Mouse (Mus musculus) kidney, embryonic 15.5 days (tissue): ENCODE measurements around the gene Sec14l5. TPM values are rescaled to one million over a fixed set of nuclear protein-coding genes. Genes with fewer than 3 reads are reported as not detected.

Experiments used
- ATAC-seq: fragments of 200-750 bp; cut with Nextera tagmentation; replicated peaks from 2 replicates; pipeline ENCODE4 v1.8.0; 2017; ENCODE audit warnings: moderate TSS enrichment; ENCODE audit not compliant: low FRiP score
- H3K27ac ChIP-seq: fragments of 300-500 bp; sonication (generic); 2 replicates; pipeline ENCODE4 v1.5.1; 2015; ENCODE audit warnings: mild to moderate bottlenecking, inconsistent platforms
- H3K27me3 ChIP-seq: fragments of 300-500 bp; sonication (generic); 2 replicates; pipeline ENCODE4 v1.6.1; 2015; ENCODE audit warnings: inconsistent platforms
- H3K36me3 ChIP-seq: fragments of 300-500 bp; sonication (generic); 2 replicates; pipeline ENCODE4 v1.6.1; 2015; ENCODE audit warnings: inconsistent platforms
- H3K4me1 ChIP-seq: fragments of 300-500 bp; sonication (generic); 2 replicates; pipeline ENCODE4 v1.6.1; 2015; ENCODE audit warnings: inconsistent platforms
- H3K4me2 ChIP-seq: fragments of 300-500 bp; sonication (generic); 2 replicates; pipeline ENCODE4 v1.6.1; 2015; ENCODE audit warnings: moderate library complexity, mild to moderate bottlenecking, inconsistent platforms
- H3K4me3 ChIP-seq: fragments of 300-500 bp; sonication (generic); replicated peaks from 2 replicates; pipeline ENCODE4 v1.5.1; 2015; ENCODE audit warnings: mild to moderate bottlenecking, inconsistent platforms
- H3K9ac ChIP-seq: fragments of 300-500 bp; sonication (generic); 2 replicates; pipeline ENCODE4 v1.6.1; 2015; ENCODE audit warnings: mild to moderate bottlenecking, inconsistent platforms
- H3K9me3 ChIP-seq: fragments of 300-500 bp; sonication (generic); replicated peaks from 2 replicates; pipeline ENCODE4 v1.6.1; 2016; ENCODE audit warnings: inconsistent platforms
- WGBS: fragments of 180-500 bp; shearing (Covaris S2); methylation state at CpG from one replicate; pipeline ENCODE4 v1.1.7; 2015; ENCODE audit warnings: mixed read lengths; 5-methylcytosine and 5-hydroxymethylcytosine counted together
- polyA plus RNA-seq: library from polyadenylated mRNA; unstranded; fragments of >200 nt; fragmentation: Nextera tagmentation; extraction: Ambion mirVana; gene quantifications from 2 replicates; pipeline ENCODE4 v1.2.1, GENCODE M21; 2015

The Sec14l5 gene
- polyA plus RNA-seq, 1 experiment from 2014 or later: 0.09 TPM

- no peaks in the 10 kb centered on the region for H3K36me3 ChIP-seq
- no peak overlapping the region for H3K4me3 ChIP-seq
- H3K9me3 ChIP-seq: no peaks in the 10 kb centered on the region
- 48% methylated on average over 2 of the region's 2 CpGs for WGBS
- H3K4me2 ChIP-seq: no peak overlapping the region
- ATAC-seq: no peak
- H3K9ac ChIP-seq: no peak overlapping the region
- H3K4me1 ChIP-seq: no peaks in the 10 kb centered on the region
- no peak overlapping the region for H3K27ac ChIP-seq
- no peaks in the 10 kb centered on the region for H3K27me3 ChIP-seq
Measured at GRCm38 (mm10) chr16:5156495-5156894, 9.6 kb downstream of the Sec14l5 start.

- Histone ChIP-seq H3K4me3 (no peak overlapping the region), H3K36me3 (no peaks in the 10 kb centered on the region), H3K4me2 (no peak overlapping the region), H3K4me1 (no peaks in the 10 kb centered on the region), H3K9ac (no peak overlapping the region), H3K9me3 (no peaks in the 10 kb centered on the region), H3K27me3 (no peaks in the 10 kb centered on the region), H3K27ac (no peak overlapping the region)
- 84% methylated on average over 3 of the region's 3 CpGs for WGBS
- ATAC-seq: no peak
Measured at GRCm38 (mm10) chr16:5157113-5157512, 10.2 kb downstream of the Sec14l5 start.

- no peaks in the 10 kb centered on the region for H3K9me3 ChIP-seq
- no peak for ATAC-seq
- no peak overlapping the region for H3K27ac ChIP-seq
- H3K36me3 ChIP-seq: no peaks in the 10 kb centered on the region
- H3K27me3 ChIP-seq: peaks cover 3% of the 10 kb centered on the region; the same call in 1 of the 2 replicates
- no peaks in the 10 kb centered on the region for H3K4me1 ChIP-seq
- H3K4me2 ChIP-seq: no peak overlapping the region
- no peak overlapping the region for H3K9ac ChIP-seq
- WGBS: 66% methylated on average over 8 of the region's 8 CpGs
- no peak overlapping the region for H3K4me3 ChIP-seq
Measured at GRCm38 (mm10) chr16:5159248-5159647, 12.3 kb downstream of the Sec14l5 start.

- Histone ChIP-seq H3K4me3 (no peak overlapping the region), H3K4me1 (no peaks in the 10 kb centered on the region), H3K27me3 (peaks cover 3% of the 10 kb centered on the region; the same call in 1 of the 2 replicates), H3K36me3 (no peaks in the 10 kb centered on the region), H3K27ac (no peak overlapping the region), H3K9me3 (no peaks in the 10 kb centered on the region), H3K4me2 (no peak overlapping the region), H3K9ac (no peak overlapping the region)
- WGBS: 54% methylated on average over 6 of the region's 6 CpGs
- ATAC-seq: no peak
Measured at GRCm38 (mm10) chr16:5164327-5164726, 17.4 kb downstream of the Sec14l5 start.

GRCm38 (mm10) chr16:5168038-5168437 lies 21.1 kb downstream of the Sec14l5 start:
- Histone ChIP-seq H3K4me1 (no peaks in the 10 kb centered on the region), H3K9ac (no peak overlapping the region), H3K27me3 (no peaks in the 10 kb centered on the region), H3K36me3 (no peaks in the 10 kb centered on the region), H3K4me2 (no peak overlapping the region), H3K27ac (no peak overlapping the region), H3K9me3 (no peaks in the 10 kb centered on the region), H3K4me3 (no peak overlapping the region)
- 80% methylated on average over 2 of the region's 2 CpGs for WGBS
- no peak for ATAC-seq

GRCm38 (mm10) chr16:5168829-5169228 lies 21.9 kb downstream of the Sec14l5 start:
- H3K27me3 ChIP-seq: no peaks in the 10 kb centered on the region
- 61% methylated on average over 5 of the region's 5 CpGs for WGBS
- H3K4me3 ChIP-seq: no peak overlapping the region
- H3K9me3 ChIP-seq: no peaks in the 10 kb centered on the region
- no peaks in the 10 kb centered on the region for H3K36me3 ChIP-seq
- no peak overlapping the region for H3K9ac ChIP-seq
- no peak overlapping the region for H3K27ac ChIP-seq
- no peak for ATAC-seq
- no peak overlapping the region for H3K4me2 ChIP-seq
- no peaks in the 10 kb centered on the region for H3K4me1 ChIP-seq

- 87% methylated on average over 6 of the region's 6 CpGs for WGBS
- H3K36me3 ChIP-seq: no peaks in the 10 kb centered on the region
- H3K4me3 ChIP-seq: no peak overlapping the region
- no peaks in the 10 kb centered on the region for H3K4me1 ChIP-seq
- no peak overlapping the region for H3K4me2 ChIP-seq
- no peaks in the 10 kb centered on the region for H3K9me3 ChIP-seq
- ATAC-seq: no peak
- H3K9ac ChIP-seq: no peak overlapping the region
- H3K27ac ChIP-seq: no peak overlapping the region
- H3K27me3 ChIP-seq: no peaks in the 10 kb centered on the region
Measured at GRCm38 (mm10) chr16:5172636-5173035, 25.7 kb downstream of the Sec14l5 start.

GRCm38 (mm10) chr16:5183310-5183975 lies 36.5 kb downstream of the Sec14l5 start:
- no peak for ATAC-seq
- Histone ChIP-seq H3K9ac (no peak overlapping the region), H3K27ac (no peak overlapping the region), H3K4me1 (no peaks in the 10 kb centered on the region), H3K4me3 (no peak overlapping the region), H3K27me3 (0 out of 2 replicates have a peak, but pooled peaks cover 3% of the 10 kb centered on the region), H3K36me3 (no peaks in the 10 kb centered on the region), H3K9me3 (no peaks in the 10 kb centered on the region), H3K4me2 (no peak overlapping the region)
- 85% methylated on average over 18 of the region's 18 CpGs for WGBS

GRCm38 (mm10) chr16:5184101-5184500 lies 37.2 kb downstream of the Sec14l5 start:
- H3K27me3 ChIP-seq: 0 out of 2 replicates have a peak, but pooled peaks cover 3% of the 10 kb centered on the region
- no peaks in the 10 kb centered on the region for H3K36me3 ChIP-seq
- no peak overlapping the region for H3K4me2 ChIP-seq
- WGBS: 59% methylated on average over 8 of the region's 8 CpGs
- H3K4me1 ChIP-seq: no peaks in the 10 kb centered on the region
- H3K9ac ChIP-seq: no peak overlapping the region
- no peak overlapping the region for H3K27ac ChIP-seq
- ATAC-seq: no peak
- no peak overlapping the region for H3K4me3 ChIP-seq
- no peaks in the 10 kb centered on the region for H3K9me3 ChIP-seq

- Histone ChIP-seq H3K27me3 (0 out of 2 replicates have a peak, but pooled peaks cover 3% of the 10 kb centered on the region), H3K9me3 (no peaks in the 10 kb centered on the region), H3K4me1 (no peaks in the 10 kb centered on the region), H3K4me3 (no peak overlapping the region), H3K27ac (no peak overlapping the region), H3K36me3 (no peaks in the 10 kb centered on the region), H3K4me2 (no peak overlapping the region), H3K9ac (no peak overlapping the region)
- ATAC-seq: no peak
- WGBS: 81% methylated on average over 5 of the region's 5 CpGs
Measured at GRCm38 (mm10) chr16:5184956-5185355, 38.0 kb downstream of the Sec14l5 start.

- H3K9me3 ChIP-seq: no peaks in the 10 kb centered on the region
- no peaks in the 10 kb centered on the region for H3K36me3 ChIP-seq
- H3K27ac ChIP-seq: no peak overlapping the region
- H3K9ac ChIP-seq: no peak overlapping the region
- 0 out of 2 replicates have a peak, but pooled peaks cover 3% of the 10 kb centered on the region for H3K27me3 ChIP-seq
- no peak overlapping the region for H3K4me2 ChIP-seq
- ATAC-seq: no peak
- H3K4me1 ChIP-seq: no peaks in the 10 kb centered on the region
- 28% methylated on average over 7 of the region's 7 CpGs for WGBS
- H3K4me3 ChIP-seq: no peak overlapping the region
Measured at GRCm38 (mm10) chr16:5185691-5186090, 38.8 kb downstream of the Sec14l5 start.

GRCm38 (mm10) chr16:5186234-5186633 lies 39.3 kb downstream of the Sec14l5 start:
- H3K27ac ChIP-seq: no peak overlapping the region
- H3K4me2 ChIP-seq: no peak overlapping the region
- no peaks in the 10 kb centered on the region for H3K36me3 ChIP-seq
- 76% methylated on average over 7 of the region's 7 CpGs for WGBS
- H3K27me3 ChIP-seq: 0 out of 2 replicates have a peak, but pooled peaks cover 3% of the 10 kb centered on the region
- H3K4me3 ChIP-seq: no peak overlapping the region
- no peak overlapping the region for H3K9ac ChIP-seq
- H3K4me1 ChIP-seq: no peaks in the 10 kb centered on the region
- ATAC-seq: no peak
- no peaks in the 10 kb centered on the region for H3K9me3 ChIP-seq

GRCm38 (mm10) chr16:5195080-5195479 lies 48.2 kb downstream of the Sec14l5 start:
- H3K27me3 ChIP-seq: no peaks in the 10 kb centered on the region
- 30% methylated on average over 6 of the region's 6 CpGs for WGBS
- ATAC-seq: no peak
- H3K36me3 ChIP-seq: peaks cover 26% of the 10 kb centered on the region
- no peaks in the 10 kb centered on the region for H3K9me3 ChIP-seq
- H3K4me1 ChIP-seq: no peaks in the 10 kb centered on the region
- no peak overlapping the region for H3K4me2 ChIP-seq
- no peak overlapping the region for H3K9ac ChIP-seq
- H3K4me3 ChIP-seq: no peak overlapping the region
- H3K27ac ChIP-seq: no peak overlapping the region
